Mouse (Mus musculus) liver, postnatal 0 days (tissue): ENCODE measurements around the gene Fam213b.

Source experiments
- CTCF ChIP-seq: sonication (generic); IDR thresholded peaks from 2 replicates; pipeline ENCODE4 v1.5.1; 2016; ENCODE audit warnings: antibody characterized with exemption, low read depth
- EP300 ChIP-seq: IDR thresholded peaks from 2 replicates; pipeline ENCODE4 v1.6.1; 2016; ENCODE audit warnings: antibody characterized with exemption, low read depth, mild to moderate bottlenecking

- 0 out of 2 replicates have a peak, but pooled peaks have one; percentile 1 for TF ChIP-seq CTCF
- peak; percentile 96 for TF ChIP-seq EP300
Measured at GRCm38 (mm10) chr4:154928395-154929087, 29.6 kb upstream of the Fam213b start, which contains the start of gene Tnfrsf14.
